Mouse (Mus musculus) CD4-positive, CD25-positive, alpha-beta regulatory T cell, adult 9 weeks (primary cell): ENCODE data around the gene Zbtb2. TPM values are rescaled to one million over a fixed set of nuclear protein-coding genes. Genes with fewer than 3 reads are reported as not detected.

Experiments
- polyA plus RNA-seq: library from polyadenylated mRNA; unstranded; fragments of 100-300 nt; shearing (Covaris generic); gene quantifications from one replicate; pipeline ENCODE4 v1.2.1, GENCODE M21; 2017

Gene Zbtb2
- polyA plus RNA-seq, result 12.2 TPM

GRCm38 (mm10) chr10:4387701-4388383 is at the start of gene Zbtb2:
Zbtb2 (minus strand) TSS chr10:4388108.

GRCm38 (mm10) chr10:4432123-4432931 is 44.4 kb upstream of the Zbtb2 start, which contains the start of the genes Rmnd1 and Armt1:
Rmnd1 (minus strand) TSS chr10:4432388.
Armt1 (plus strand) TSS chr10:4432467.

Other genes starting within 250 kb of the Zbtb2 start
- 10.1 TPM for gene Akap12, start 121.7 kb downstream of the Zbtb2 start, polyA plus RNA-seq
- 68.0 TPM for gene Rmnd1, start 44.3 kb upstream of the Zbtb2 start, polyA plus RNA-seq
- gene Armt1, start 44.4 kb upstream of the Zbtb2 start, polyA plus RNA-seq, result 31.1 TPM
- gene Ccdc170, start 94.4 kb upstream of the Zbtb2 start, polyA plus RNA-seq, result 0.25 TPM
- gene Esr1, start 223.5 kb upstream of the Zbtb2 start, polyA plus RNA-seq, result 3.3 TPM